Mouse (Mus musculus): ENCODE data around the gene Egln1. TPM values are rescaled to one million over a fixed set of nuclear protein-coding genes. Genes with fewer than 3 reads are reported as not detected.

Gene Egln1
- total RNA-seq (2021), result 100 to 1,000 TPM; 159 to 192 TPM
- long read RNA-seq, experiment 1, transcript Egln1-201 (5 exons, 3,594 nt), result major isoform, 861 of 929 reads
- long read RNA-seq, experiment 1, partial matches to known transcripts, result 26 of 929 reads
- long read RNA-seq, experiment 1, other reads (novel, unspliced or antisense), result 42 of 929 reads
- long read RNA-seq, experiment 2, transcript Egln1-201 (5 exons, 3,594 nt), result major isoform, 873 of 940 reads
- long read RNA-seq, experiment 2, partial matches to known transcripts, result 30 of 940 reads
- long read RNA-seq, experiment 2, other reads (novel, unspliced or antisense), result 37 of 940 reads

DNA sequence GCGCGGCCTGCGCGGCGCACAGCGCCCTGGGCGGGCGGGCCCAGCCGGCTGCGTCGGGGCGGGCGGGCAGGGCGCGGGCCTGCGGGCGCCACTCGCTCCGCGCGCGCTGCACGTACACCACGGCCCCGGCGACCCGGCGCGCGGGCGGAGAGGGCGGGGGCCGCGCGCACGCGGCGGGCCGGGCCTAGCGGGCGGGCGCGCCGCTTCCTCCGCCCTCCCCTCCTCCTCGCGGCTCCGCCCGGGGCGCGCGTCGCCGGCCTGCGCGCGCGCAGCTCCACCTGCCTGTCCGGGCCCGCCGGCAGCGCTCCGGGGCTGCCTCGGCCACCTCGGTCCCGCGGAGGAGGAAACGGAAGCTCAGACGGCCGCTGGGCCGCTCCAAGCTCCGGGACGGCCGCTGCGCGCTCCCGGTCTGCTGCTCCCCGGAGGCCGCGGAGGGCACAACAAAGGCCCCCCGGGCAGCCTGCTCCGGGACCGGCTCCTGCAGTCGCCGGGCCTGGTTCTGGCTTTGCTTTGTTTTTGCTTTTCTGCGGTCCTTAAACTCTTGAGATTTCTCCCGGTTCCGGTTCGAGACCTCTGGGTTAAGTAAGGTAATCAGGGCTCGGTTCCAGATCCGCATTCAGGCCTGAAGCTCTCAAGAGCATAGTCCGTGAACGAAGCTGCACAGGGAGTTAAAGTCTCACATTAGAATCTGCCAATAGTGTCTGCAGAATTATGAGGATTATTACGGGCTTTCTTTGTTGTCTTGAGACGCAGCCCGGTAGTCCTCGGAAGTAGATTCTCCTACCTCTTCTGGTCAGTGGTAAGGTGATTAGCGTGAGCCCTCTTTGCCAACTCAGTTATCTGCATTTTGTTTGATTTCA lies at the start of gene Egln1:
Egln1 (minus strand) TSS at position 116 of the 860 bp plus-strand sequence.
- Histone ChIP-seq H3K4me3 (peak within 1 kb of the TSS; percentile 91), H3K27ac (peak within 1 kb of the TSS; percentile 100)
- intact Hi-C loops (cut with DNase I), result loop anchor here (1.0 to 5.0 kb wide), 4 partner anchors 37 to 88 kb away; partner anchors contain the start of genes Exoc8, Sprtn and Tsnax
- DNase-seq, result peak; percentile 94
- peak; percentile 37 for TF ChIP-seq CTCF (IDR thresholded peaks at IDR 0.05)

DNA sequence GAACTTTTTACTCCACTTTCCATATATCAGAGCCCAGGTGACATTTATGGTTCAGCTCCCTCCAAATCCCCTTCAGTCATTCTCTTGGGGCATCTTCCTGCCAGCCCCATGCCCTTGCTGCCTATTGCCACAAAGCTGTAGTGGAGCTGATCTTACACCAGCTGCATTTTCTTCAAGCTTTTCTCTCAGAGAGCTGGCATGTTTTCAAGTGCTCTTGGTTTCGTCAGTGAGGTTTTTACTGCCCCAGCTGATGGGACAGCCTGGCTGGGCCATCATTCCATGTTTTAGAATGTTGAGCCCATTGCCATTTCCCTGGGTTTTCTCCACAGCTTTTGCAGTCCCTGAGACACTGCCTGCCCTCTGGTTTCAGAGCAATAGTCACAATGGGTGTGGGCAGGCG lies 46.7 kb upstream of the Egln1 start:
- Histone ChIP-seq H3K27ac (no peak overlapping the region), H3K4me3 (no peak overlapping the region)
- intact Hi-C loops (cut with DNase I), result no loop called here
- no peak for DNase-seq
- no peak for TF ChIP-seq CTCF (IDR thresholded peaks at IDR 0.05)

- intact Hi-C loops (cut with DNase I), result no loop called here
- DNase-seq, result no peak
- Histone ChIP-seq H3K4me3 (no peak overlapping the region), H3K27ac (no peak overlapping the region)
- TF ChIP-seq CTCF (IDR thresholded peaks at IDR 0.05), result no peak
These were observed 42.5 kb upstream of the Egln1 start for GRCm38 (mm10) chr8:124991668-124991926.

DNA sequence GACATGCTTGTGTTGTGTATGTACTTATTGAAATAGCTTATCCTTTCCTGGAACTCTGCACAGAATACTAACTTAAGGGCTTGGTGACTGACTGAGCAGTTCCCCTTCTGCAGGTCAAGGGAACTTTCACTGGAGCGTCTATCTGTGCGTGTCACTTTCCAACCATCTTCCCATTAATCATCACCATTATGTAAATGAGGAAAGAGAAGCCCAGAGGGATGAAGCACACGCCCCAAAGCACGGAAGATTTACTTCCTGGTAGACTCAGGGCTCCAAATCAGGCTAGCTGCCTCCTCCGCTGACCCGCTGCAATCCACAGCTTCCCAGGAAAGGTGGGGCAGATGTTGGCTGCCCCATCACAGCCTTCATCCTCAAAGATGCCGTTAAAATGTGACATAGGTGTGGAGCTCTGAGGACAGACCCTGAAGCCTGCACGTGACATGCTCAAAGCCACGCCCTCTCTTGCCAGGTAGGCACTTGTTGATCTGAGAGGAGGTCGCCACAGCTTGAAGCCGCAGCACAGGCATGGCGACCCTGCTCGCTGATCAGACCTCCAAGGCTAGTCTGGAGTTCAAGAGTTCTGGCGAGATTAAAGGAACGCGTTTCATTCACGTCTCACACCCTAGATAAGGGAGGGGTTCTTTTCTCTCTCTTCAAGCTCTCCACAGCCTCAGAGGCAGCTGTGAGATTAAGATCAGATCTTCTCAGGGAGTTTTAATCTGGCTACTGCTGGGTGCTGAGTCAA lies 42.0 kb upstream of the Egln1 start:
- no peak for DNase-seq
- no peak overlapping the region for H3K4me3 ChIP-seq
- H3K27ac ChIP-seq, result no peak overlapping the region
- intact Hi-C loops (cut with DNase I), result no loop called here
- TF ChIP-seq CTCF (IDR thresholded peaks at IDR 0.05), result no peak

DNA sequence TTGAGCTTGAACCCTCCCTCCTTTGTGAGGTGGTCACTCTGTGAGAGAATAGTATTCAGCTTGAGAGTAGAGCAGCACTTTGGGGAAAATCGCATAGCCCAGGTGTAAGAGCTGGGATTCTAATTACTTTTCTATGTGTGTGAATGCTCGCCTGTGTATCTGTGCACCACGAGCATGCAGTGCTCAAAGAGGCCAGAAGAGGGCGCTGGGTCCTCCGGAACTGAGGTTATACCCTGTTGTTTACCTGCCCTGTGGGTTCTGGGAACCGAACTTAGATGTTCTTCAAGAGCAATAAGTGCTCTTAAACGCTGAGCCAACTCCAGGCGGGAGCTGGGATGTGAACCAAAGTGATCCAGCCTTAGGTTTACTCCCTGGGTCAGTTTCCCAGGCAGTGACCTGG lies 31.7 kb upstream of the Egln1 start:
- Histone ChIP-seq H3K4me3 (no peak overlapping the region), H3K27ac (no peak overlapping the region)
- intact Hi-C loops (cut with DNase I), result no loop called here
- no peak for DNase-seq
- no peak for TF ChIP-seq CTCF (IDR thresholded peaks at IDR 0.05)

DNA sequence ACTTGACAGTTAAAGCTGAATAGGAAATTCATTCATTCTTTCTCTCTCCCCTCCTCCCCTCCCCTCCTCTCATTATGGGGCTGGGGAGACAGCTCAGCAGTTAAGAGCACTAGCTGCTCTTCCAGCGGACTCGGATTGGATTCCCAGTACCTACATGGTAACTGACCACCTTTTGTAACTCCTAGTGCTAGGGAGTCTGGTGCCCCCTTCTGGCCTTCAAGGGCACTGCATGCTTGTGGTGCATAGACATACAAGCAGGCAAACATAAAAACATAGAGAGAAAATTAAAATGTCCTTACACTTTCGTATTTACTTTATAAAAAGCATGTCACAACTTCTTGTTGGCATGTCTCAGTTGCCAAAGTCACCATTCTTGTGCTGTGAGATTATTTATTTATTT lies 30.9 kb upstream of the Egln1 start:
- Histone ChIP-seq H3K27ac (no peak overlapping the region), H3K4me3 (no peak overlapping the region)
- peak; percentile 39 for TF ChIP-seq CTCF (IDR thresholded peaks at IDR 0.05)
- DNase-seq, result no peak
- intact Hi-C loops (cut with DNase I), result no loop called here

DNA sequence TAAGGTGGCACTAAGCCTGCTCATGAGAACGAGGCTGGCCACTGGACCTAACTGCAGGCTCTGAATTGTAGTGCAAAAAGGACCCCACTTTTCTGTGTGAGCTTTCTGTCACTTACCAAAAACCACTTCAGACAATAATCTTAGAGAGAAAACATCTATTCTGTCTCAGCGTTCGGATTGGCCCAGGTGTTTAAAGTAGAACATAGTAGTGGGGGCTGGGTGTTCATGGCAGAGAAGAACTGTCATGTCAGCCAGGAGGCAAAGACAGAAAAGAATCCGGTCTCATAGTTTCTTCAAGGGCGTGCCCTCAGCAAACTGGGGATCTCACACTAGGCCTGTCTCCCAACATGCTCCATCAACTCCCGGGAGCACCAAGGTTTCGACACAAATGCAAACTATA lies 28.9 kb upstream of the Egln1 start:
- no peak for DNase-seq
- Histone ChIP-seq H3K27ac (no peak overlapping the region), H3K4me3 (no peak overlapping the region)
- intact Hi-C loops (cut with DNase I), result no loop called here
- TF ChIP-seq CTCF (IDR thresholded peaks at IDR 0.05), result no peak

- no peak for TF ChIP-seq CTCF (IDR thresholded peaks at IDR 0.05)
- intact Hi-C loops (cut with DNase I), result no loop called here
- no peak overlapping the region for H3K4me3 ChIP-seq
- no peak overlapping the region for H3K27ac ChIP-seq
- DNase-seq, result no peak
These were observed 27.1 kb upstream of the Egln1 start for GRCm38 (mm10) chr8:124976211-124976610.

- no peak for TF ChIP-seq CTCF (IDR thresholded peaks at IDR 0.05)
- H3K4me3 ChIP-seq, result no peak overlapping the region
- DNase-seq, result no peak
- H3K27ac ChIP-seq, result no peak overlapping the region
- intact Hi-C loops (cut with DNase I), result no loop called here
These were observed 25.1 kb upstream of the Egln1 start for GRCm38 (mm10) chr8:124974254-124974653.

- intact Hi-C loops (cut with DNase I), result no loop called here
- H3K27ac ChIP-seq, result no peak overlapping the region
- no peak overlapping the region for H3K4me3 ChIP-seq
- TF ChIP-seq CTCF (IDR thresholded peaks at IDR 0.05), result no peak
- DNase-seq, result no peak
These were observed 24.1 kb upstream of the Egln1 start for GRCm38 (mm10) chr8:124973221-124973620.

DNA sequence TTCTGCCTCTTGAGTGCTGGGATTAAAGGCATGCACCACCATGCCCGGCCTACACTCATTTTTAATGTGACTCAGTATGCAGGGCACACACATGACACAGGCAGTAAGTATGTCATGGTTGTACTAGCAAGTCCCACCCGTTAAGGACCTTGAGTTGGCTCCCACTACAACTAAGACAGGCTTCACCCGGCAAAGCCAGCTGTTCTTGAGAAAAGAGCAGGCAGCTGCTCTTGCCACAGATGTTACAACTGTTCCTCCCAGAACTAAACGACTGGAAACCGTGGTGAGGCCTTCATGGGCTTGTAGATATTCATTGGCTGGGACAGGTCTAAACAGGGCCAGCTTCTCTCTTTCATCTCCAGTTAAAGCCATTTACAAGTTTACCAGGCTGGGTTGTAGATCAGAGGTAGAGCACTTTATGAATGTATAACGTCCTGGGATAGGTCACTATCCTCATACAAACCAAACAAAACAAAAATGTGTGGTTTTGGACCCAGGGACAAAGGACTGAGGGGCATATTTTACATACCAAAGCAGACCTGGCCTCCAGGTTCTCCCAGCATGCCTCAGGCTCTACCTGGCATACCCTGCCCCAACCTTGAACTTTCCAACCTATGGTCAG lies 21.3 kb upstream of the Egln1 start:
- Histone ChIP-seq H3K4me3 (no peak overlapping the region), H3K27ac (no peak overlapping the region)
- no peak for DNase-seq
- TF ChIP-seq CTCF (IDR thresholded peaks at IDR 0.05), result no peak
- intact Hi-C loops (cut with DNase I), result no loop called here

- no peak for DNase-seq
- TF ChIP-seq CTCF (IDR thresholded peaks at IDR 0.05), result no peak
- Histone ChIP-seq H3K4me3 (no peak overlapping the region), H3K27ac (no peak overlapping the region)
- intact Hi-C loops (cut with DNase I), result no loop called here
These were observed 15.8 kb upstream of the Egln1 start for GRCm38 (mm10) chr8:124964966-124965365.

DNA sequence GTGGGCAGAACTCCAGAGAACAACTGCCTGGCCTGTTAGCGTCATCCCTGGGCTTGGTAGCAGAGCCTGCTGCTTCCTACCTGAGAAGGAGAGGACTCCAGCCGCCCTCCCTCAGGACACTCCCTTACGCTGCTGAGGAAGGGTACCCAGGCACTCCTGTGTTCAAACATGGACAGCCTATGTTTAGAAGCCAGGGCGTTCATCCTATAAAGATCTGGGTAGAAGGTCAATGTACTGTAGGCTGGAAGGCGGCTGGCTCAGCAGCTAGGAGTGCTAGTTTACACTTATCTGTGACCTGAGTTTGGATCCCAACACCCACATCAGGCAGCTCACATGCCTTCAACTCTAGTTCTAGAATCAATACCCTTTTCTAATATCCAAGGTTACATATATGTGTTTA lies 14.1 kb upstream of the Egln1 start:
- no peak overlapping the region for H3K27ac ChIP-seq
- H3K4me3 ChIP-seq, result no peak overlapping the region
- no peak for DNase-seq
- no peak for TF ChIP-seq CTCF (IDR thresholded peaks at IDR 0.05)
- intact Hi-C loops (cut with DNase I), result no loop called here

Data from gastrocnemius, adult 2 months (tissue).